Mouse (Mus musculus) left cerebral cortex, postnatal 14 days (tissue): ENCODE results near the gene Iscu. TPM values are rescaled to one million over a fixed set of nuclear protein-coding genes. Genes with fewer than 3 reads are reported as not detected.
"Not testable (repeated sequence)": the region's sequence is repeated elsewhere in the genome, so short reads cannot be mapped to it uniquely, and the experiment has no call there.

ENCODE experiments used
- DNase-seq, 2 experiments: peaks; one replicate each; pipeline ENCODE4 v3.0.0; 2021 to 2022; ENCODE audit warnings: low spot score in 2 of 2, mixed read lengths in 1 of 2
- intact Hi-C: fragments of 180-260 bp; cut with DNase I; formaldehyde crosslinking; loops from one replicate; pipeline ENCODE4 v1.15.1; 2025
- total RNA-seq, 2 experiments: library from RNA; stranded (reverse); gene quantifications; 2 replicates each; pipeline ENCODE4 v1.2.3; 2021

Gene Iscu
- total RNA-seq, 2 experiments from 2014 or later = 90.4 to 97.0 TPM

DNA sequence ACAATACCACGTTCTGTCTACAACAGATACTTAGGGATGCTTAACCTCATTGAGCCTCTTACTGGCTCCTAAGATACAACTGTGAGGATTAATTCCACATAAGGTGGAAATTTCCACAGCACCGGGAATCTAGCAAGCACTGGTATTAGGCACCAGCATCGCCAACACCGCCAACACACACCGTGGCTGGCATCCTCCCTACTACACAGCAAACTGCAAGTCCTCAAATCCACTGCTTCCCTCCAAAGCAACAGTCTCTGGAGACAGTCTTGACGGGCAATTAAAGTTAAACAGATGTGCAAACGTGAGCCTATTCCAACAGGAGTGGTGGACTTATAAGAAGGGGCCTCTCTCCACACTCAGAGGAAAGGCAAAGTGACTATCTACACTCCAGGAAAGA, 8.7 kb downstream of the Iscu start:
- intact Hi-C loops = no loop called here
- no peak for DNase-seq

DNA sequence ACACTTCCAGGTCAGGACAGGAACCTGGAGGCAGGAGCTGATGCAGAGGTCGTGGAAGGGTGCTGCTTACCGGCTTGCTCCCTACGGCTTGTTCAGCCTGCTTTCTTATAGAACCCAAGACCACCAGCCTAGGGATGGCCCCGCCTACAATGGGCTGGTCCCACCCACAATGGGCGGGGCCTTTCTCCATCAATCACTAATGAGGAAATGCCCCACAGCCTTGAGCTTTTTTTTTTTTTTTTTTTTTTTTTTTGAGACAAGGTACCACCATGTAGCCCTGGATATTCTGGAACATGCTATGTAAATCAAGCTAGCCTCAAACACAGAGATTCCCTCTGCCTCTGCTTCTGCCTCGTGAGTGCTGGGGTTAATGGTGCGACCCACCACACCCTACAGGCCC, 9.3 kb downstream of the Iscu start:
- no peak for DNase-seq
- intact Hi-C loops = no loop called here

DNA sequence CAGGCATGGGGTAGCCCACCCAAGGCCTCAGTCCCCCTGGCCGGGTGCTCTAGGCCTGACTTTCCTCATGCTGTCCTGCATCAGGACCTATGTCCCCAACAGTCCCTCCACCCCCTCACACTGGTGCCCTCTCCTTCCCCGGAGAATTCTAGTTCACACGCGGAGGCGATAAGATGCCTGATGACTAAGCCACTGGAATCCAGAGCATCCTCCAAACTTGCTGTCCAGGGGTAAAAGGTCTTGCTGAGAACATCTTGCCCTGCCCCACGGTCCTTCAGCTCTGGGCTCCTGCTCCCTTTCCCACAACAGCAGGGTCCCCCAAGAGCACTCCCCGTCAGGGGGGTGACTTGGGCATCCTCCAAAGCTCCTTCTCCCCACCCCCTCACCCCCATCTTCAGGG, 10.1 kb downstream of the Iscu start:
- intact Hi-C loops = no loop called here
- no peak for DNase-seq

DNA sequence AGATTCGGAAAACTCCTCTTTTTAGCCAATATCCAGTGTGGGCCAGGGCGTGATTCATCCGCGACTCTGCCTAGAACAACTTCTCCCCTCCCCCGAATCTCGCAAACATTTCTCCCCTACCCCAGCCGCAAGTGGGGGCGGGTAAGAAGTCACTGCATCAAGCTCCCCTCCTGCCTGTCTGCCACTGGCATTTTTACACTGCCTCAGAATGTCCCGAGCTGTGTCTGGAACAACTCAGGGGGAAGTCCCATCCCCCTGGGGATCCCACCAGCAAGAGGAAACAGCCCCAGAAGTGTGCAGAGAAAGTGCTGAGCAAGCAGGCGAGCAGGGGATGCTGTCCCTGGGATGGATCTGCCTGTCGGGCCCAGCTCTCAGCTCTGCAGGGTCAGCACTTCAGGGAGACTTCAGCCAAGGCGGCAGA, 11.0 kb downstream of the Iscu start:
- intact Hi-C loops = no loop called here
- peak; percentile 53 to 75 for DNase-seq

DNA sequence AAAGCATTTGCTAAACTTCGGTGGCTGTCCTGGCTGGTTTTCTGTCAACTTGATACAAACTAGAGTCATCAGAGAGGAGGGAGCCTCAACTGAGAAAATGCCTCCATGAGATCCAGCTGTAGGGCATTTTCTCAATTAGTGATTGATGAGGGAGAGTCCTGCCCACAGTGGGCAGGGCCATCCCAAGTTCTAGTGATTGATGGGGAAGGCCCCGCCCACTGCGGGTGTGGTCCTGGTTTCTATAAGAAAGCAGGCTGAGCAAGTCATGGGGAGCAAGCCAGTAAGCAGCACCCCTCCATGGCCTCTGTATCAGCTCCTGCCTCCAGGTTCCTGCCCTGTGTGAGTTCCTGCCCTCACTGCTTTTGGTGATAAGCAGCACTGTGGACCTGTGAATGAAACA, 11.6 kb downstream of the Iscu start:
- intact Hi-C loops, DNase-seq: not testable (repeated sequence)

DNA sequence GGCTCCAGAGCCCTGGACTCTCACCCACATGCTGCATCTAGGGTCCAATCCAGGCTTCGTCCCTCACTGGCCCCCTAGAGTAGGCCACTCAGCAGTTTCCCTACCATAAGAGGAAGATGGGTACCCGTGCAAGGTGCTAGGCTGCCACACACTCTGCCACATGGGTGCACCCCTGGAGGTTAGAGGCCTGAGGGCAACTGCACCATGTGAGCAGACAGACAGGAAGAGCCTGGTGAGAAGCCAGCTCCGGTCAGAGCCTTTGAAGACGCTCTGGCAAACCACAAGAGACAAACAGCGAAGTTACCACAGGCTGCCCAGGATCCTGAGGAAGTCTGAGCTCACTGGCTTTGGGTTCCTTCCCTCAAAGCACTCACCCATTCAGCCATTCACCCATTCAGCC, 14.4 kb downstream of the Iscu start:
- intact Hi-C loops = no loop called here

DNA sequence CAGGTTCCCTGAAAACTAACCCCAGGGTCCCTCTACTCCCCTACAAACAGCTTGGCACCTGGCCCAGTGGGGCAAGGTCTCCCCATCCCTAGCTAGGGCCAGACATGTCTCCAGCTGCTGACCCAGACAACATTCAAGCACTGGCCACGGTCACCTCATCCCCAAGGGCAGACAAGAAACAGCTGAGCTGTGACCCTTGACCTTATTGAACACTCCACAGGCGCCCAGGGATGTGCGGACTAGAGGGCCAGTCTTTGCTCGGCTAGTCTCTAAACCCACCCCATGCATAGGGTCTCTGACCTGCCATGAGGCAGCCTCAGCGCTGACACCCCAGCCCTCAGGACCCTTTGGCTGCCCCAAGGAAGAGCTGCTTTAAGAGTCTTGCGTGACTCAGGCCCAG, 16.1 kb downstream of the Iscu start:
- DNase-seq = no peak
- intact Hi-C loops = no loop called here

More for the DNA sequence above, 14.4 kb downstream of the Iscu start:
- DNase-seq = no peak

DNA sequence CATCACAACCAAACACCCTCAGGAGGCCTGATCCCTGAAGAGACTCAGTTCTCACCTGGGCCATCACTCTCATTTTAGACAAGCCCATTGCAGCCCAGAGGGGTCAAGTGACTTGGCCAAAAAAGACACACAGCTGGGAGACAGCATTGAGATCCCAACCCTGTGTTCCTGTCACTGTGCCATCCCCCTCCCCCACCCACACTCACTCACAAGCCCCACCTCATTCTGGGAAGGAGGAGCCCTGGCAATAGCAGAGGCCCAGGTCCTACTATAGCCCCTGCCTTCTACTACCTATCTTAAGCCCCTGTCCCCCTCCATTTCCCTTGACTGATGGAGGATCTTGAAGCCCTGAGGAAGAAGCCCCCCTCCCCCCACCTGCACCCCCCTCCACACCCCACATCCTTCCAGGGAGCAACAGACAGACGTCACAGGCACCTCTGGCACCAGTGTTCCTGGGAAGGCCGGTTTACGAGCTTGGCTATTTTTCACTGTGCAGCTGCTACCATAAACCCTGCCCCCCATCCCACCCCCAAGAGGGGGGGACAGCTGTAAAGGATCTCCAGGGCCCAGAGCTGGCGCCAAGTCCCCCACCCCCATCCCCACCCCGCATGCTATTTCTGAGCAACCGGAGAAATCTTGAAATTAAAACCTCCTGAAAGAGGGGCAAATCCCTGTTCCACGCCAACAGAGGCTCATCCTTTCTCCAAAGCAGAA, 16.7 kb downstream of the Iscu start:
- intact Hi-C loops = no loop called here
- DNase-seq = no peak

DNA sequence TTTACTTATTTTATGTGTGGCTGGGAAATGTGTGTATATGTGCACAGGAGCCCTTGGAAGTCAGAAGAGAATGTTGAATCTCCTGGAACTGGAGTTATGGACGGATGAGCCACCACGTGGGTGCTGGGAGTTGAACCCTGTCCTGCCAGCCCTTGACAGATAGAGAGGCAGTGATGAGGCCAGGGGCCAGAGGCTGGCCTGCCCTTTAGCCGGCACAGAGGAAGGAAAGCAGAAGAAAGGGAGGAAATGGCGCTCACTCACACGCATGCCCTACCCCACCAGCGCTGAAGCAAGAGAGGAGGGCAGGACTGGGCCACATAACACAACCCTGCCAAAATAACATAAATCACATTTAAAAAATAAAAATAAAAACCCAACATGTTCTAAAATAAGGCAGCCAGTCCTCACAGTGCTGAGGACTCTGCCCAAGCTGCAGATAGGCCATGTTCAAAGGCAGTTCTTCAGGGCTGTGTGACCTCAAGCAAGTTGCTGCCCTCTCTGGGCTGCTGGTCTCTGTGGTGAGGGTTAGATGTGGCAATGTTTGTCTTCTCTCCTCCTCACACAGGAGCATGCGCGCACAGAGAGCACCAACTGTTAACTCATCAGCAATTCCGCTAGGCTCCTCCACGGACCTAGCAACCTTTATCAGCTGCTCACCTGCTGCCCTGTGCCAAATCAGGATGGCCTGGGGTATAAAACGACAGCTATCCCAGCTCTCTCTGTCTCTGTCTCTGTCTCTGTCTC, 18.1 kb downstream of the Iscu start:
- DNase-seq = no peak
- intact Hi-C loops = no loop called here

DNA sequence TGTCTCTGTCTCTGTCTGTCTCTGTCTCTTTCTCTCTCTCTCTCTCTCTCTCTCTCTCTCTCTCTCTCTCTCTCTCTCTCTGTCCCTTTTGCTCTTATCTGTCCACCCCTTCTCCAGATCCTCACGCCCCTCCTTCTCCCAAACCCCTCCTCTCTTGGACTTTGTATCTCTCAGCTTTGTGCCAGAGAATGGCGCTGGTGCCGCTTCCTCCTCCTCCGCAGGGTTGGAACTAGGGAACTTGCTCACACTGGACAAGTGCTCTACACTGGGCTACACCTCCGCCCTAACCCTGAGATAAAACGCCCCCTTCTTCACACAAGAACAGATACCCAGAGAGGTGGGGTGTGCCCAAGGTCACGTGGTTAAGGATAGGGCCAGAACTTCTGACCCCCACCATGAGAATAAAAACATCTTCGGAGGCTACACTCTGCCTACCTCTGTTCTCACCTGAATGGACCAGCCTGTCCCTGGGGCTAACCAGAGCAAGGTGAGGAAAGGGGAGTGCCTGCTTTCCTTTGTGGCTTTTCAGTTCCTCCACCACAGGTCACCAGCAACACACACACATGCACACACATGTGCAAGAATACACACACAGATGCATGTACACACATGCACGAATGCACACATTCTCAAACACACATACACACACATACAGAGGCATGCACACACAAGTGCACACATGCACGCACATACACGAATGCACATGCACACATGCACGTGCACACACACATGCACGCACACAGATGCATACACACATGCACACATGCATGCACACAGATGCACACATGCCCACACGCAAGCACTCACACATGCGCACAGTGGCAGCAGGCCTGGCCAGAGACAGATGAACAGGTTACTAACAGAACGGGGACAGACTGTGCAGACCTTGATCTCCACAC, 18.9 kb downstream of the Iscu start:
- DNase-seq = no peak
- intact Hi-C loops = no loop called here

DNA sequence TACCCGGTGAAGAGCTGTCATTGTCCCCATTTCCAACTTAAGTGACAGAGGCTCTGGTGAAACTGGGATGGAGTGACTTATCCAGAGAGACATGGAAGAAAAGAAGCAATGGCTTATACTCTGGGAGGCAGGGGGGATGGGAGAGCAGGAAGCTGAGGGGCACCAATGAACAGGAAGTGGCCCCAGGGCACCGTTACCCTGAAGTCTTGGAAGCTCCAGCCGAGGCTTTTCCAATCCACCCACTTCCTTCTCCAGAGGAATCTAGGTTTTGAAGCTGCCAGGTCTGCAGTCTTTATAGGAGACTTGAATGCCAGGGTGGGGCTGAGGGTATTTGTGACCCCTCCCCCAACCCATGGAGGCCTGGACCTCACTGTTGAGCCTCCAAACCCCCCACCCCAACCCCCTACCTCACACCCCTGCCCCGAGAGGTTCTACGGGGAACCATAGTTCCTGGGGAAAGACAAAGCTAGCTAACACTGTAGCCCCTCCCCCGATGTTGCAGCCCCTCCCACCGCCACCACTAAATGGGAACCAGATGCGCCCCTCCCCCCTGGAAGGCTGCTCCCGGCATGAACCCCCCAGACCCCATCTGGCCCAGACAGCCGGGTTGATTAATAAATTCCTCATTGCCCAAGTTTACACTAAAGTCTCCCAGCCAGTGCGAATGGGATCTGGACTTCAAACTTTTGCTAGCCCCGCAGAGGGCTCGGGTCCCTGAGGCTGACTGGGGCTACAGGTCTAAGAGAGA, 24.0 kb downstream of the Iscu start:
- no peak for DNase-seq
- intact Hi-C loops = no loop called here

DNA sequence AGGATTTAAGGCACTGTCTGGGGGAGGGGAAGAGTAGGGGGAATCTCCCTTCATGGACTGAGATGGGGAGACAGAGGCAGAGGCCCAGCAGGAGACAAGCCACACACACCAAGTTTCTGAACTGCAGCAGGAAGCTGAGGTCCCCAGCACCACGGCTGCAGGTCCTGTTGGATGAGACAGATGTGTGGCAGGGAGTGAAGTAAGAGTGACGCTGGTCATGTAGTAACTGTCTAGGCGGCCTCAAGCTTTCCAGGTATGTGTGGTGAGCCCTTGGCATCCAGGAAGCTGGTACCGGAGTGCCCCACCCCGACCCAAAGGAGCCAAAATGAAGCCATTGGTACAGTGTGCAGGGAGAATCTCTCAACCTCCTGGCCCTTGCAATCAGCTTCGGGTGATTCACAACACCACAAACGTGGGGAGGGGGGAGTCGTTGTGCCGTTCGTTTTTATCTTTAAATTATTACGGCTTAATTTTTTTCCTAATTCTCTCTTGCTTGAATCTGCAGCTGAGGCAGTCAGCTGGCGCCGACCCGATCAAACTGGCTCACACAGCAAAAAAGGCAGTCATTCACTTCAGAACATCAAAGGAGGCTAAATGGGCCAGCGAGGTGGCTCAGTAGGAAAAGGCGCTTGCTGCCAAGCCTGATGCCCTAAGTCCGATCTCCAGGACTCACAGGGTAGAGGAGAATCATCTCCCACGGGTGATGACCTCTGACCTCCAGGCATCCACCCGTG, 24.8 kb downstream of the Iscu start:
- intact Hi-C loops = no loop called here
- no peak for DNase-seq

DNA sequence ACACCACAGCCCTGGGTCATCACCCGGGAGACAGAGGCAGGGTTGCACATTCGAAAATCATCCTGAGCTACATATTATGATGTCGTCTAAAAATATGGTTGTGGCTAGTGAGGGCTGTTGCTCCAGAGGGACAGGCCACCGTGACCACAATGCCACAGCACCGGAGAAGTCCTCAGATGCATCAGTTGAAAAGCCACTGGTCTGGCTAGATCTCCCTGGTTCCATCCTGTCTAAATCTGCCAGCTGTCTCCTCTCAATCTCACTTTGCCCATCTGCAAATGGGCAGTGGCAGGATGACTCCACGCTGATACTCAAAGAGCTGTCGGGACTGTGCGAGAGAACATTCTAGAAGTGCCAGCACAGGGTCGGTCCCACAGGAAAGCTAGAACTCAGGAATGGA, 26.0 kb downstream of the Iscu start:
- no peak for DNase-seq
- intact Hi-C loops = no loop called here

DNA sequence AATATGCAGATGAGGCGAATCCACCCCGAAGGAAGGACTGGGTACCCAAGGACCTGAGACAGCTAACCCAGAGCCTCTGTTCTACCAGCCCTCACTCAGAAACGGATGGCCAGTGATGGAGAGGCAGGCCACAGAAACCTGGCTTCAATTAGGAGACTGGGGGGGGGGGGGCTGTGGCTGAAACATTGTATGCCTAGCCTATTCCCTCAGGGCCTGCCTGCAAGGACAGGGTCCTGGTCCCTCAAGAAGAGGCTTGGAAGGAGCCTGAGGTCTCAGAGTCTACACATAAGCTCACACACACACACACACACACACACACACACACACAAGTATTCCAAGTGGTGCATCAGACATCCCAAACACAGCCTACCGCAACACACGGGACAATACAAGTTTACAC, 27.1 kb downstream of the Iscu start:
- intact Hi-C loops = no loop called here
- DNase-seq = no peak

DNA sequence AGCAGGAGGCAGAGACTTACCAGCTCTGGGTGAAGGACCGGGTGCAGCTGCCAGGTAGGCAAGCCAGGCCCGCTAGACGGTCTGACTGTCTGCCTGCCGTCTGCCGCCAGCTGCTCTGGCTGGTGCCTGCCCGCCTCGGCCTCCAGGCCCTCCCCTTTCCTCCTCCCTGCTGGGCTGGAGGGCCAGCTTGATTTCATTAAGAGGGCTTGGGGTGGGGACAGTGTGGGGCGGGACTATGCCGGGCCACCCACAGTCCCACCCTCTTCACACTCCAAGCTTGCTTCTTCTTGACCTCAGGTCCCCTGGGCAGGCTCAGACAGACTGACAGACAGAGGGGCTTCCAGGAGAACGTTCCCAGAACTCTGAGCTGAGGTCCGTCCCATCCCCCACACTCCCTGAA, 27.7 kb downstream of the Iscu start, which contains the start of gene Tmem119:
Tmem119 (minus strand) TSS at position 237 of the 400 bp plus-strand sequence.
- intact Hi-C loops = no loop called here
- peak in 1 of 2 experiments; percentile 38 for DNase-seq

DNA sequence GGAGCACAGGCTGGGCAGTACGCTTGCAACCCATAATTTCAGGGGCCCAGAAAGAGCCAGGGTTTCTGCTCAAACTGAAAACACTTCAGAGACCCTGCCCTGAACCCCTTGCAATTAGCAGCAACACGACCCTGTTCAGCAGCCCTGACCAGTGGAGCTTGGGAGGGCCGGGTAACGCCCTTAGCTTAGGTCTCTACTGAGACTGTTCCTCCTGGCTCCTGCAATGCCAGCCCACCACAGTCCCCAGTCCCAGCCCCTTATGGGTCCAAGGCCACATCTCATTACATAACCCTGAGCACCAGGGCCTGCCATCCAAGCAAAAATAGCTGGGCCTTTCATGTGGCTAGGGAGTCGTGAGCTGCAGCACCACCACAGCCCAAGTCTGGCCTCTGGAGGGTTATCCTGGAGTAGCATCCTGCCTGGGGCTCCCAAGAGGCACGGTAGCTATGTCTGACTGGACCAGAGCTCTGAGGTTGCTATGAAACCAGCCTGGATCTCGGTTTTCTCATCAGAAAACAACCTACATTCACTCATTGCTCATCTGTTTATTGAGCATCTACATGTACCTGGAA, 31.9 kb downstream of the Iscu start:
- no peak for DNase-seq
- intact Hi-C loops = no loop called here

DNA sequence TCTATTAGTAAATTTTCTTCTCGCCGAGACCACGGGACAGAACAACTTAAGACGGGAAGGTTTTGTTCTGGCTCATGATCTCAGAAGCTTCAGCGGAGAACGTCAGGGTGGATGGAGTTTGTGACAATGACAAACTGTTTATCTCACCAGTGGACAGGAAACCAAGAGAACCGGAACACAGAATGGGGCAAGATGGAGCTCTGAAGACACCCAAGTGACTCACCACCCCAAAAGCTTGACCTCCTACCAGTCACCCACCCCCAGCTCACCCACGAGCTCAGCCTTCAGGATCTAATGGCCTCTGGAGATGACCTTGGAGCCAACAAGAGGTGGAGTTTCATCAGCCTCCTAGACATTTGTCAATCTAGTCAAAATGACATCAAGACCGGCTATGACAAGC, 32.8 kb downstream of the Iscu start:
- intact Hi-C loops = no loop called here
- DNase-seq = no peak

DNA sequence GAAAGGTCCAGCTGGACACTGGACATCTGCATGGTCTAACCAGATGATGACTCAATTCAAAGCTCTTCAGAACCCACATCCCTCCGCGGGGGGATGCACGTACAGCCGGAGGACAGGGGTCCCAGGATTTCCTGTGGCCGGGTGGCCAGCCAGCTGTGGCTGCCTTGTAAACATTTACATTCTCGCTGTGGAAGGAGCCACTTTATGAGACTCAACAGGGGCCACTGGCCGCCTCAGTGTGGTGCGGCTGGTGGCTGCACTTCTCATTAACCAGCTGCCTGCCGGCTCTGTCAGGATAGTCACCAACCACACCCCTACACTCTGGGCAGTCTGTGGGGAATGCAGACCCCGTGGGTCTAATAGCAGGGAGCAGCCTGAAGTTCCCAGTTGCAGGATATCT, 33.9 kb downstream of the Iscu start:
- no peak for DNase-seq
- intact Hi-C loops = no loop called here
